Mouse (Mus musculus) bone marrow macrophage, adult 2 months (primary cell): ENCODE data around the gene S100a2. TPM values are rescaled to one million over a fixed set of nuclear protein-coding genes. Genes with fewer than 3 reads are reported as not detected.

ENCODE experiments used
- H3K27ac ChIP-seq: 2 replicates; pipeline ENCODE4 v1.5.1; 2012; ENCODE audit warnings: low read depth, low read length; ENCODE audit not compliant: insufficient read depth
- H3K4me1 ChIP-seq: 2 replicates; pipeline ENCODE4 v1.6.1; 2012; ENCODE audit warnings: low read length; ENCODE audit not compliant: control insufficient read depth, insufficient read depth
- H3K4me3 ChIP-seq: 2 replicates; pipeline ENCODE4 v1.5.1; 2012; ENCODE audit warnings: mild to moderate bottlenecking, low read length, moderate library complexity; ENCODE audit not compliant: insufficient read depth
- CTCF ChIP-seq: IDR thresholded peaks from 2 replicates; pipeline ENCODE4 v1.5.1; 2012; ENCODE audit warnings: low read depth, mild to moderate bottlenecking, low read length, moderate library complexity
- POLR2A ChIP-seq: IDR thresholded peaks from 2 replicates; pipeline ENCODE4 v1.6.1; 2012; ENCODE audit warnings: mild to moderate bottlenecking, low read depth, low read length, borderline replicate concordance
- polyA plus RNA-seq: library from polyadenylated mRNA; stranded (reverse); fragments of >200 nt; gene quantifications from 2 replicates; pipeline ENCODE4 v1.2.4, GENCODE M21; 2012; ENCODE audit not compliant: missing spikeins, insufficient read depth, insufficient read length

S100a2 gene
- polyA plus RNA-seq, result not detected in 2 replicates

DNA sequence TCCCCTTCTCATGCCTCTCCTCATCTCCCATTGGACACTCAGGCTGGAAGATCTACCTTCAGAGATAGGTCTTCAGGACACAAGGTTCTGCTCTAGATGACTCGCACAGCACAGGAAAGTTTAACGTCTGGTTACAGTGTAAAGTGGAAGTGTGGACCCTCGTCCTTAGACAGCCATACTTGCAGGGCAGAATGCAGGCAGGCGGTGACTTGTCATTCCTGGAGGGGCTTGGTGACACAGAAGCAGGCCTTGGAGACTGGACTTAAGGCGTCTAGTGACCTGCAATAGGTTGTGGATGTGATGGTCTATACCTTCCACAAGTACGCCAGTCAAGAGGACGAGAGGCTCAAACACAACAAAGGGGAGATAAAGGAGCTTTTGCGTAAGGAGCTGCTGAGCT is at the start of gene S100a2:
S100a2 (plus strand) TSS at position 301 of the 400 bp plus-strand sequence.
- Histone ChIP-seq H3K27ac (peak within 1 kb of the TSS; percentile 51), H3K4me3 (no peak within 1 kb of the TSS), H3K4me1 (peaks cover 53% of the 10 kb centered on the region)
- no peak for TF ChIP-seq POLR2A

DNA sequence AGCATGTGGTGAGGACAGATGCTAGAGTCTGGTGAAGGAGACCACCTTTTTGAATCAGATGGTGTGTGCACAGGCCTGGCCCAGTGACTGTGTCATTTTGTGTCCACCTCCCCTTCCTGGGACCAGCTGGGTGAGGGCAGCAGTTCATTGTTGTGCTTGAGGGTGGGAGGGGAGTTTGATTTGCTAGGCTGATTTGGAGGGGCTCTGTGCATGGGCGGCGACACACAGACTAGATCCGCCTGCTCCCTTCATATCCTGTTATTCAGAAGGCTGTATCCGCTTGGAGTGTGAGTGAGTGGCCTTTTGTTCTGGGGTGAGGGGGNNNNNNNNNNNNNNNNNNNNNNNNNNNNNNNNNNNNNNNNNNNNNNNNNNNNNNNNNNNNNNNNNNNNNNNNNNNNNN is 49.1 kb upstream of the S100a2 start:
- TF ChIP-seq POLR2A (no peak), CTCF (no peak)
- no peaks in the 10 kb centered on the region for H3K4me1 ChIP-seq
- no peak overlapping the region for H3K27ac ChIP-seq
- H3K4me3 ChIP-seq, result no peak overlapping the region

- no peak for TF ChIP-seq POLR2A
- TF ChIP-seq CTCF, result no peak
- no peak overlapping the region for H3K4me3 ChIP-seq
- H3K4me1 ChIP-seq, result peaks cover 9% of the 10 kb centered on the region
- H3K27ac ChIP-seq, result no peak overlapping the region
These were observed 40.2 kb upstream of the S100a2 start for GRCm38 (mm10) chr3:90549676-90550420.

DNA sequence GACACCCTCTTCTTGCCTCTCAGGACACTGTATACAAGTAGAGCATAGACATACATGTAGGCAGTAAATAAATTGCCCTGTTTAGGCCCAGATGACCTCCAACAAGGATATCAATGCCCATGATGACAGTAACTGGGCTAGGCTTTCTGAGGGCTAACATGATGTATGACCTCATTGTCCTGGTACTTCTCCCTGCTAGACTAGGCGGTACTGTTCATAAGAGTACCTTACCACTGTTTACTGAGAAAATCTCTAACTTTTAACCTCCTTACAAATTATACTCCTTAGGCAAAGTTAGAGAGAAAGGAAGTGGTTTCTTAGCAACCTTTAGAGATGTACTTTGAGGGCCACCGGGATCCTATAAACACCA is 39.6 kb upstream of the S100a2 start:
- TF ChIP-seq POLR2A, result no peak
- no peak for TF ChIP-seq CTCF
- Histone ChIP-seq H3K4me1 (peaks cover 9% of the 10 kb centered on the region), H3K27ac (no peak overlapping the region), H3K4me3 (no peak overlapping the region)

GRCm38 (mm10) chr3:90552231-90552630 is 37.8 kb upstream of the S100a2 start:
- no peak overlapping the region for H3K27ac ChIP-seq
- no peak for TF ChIP-seq POLR2A
- H3K4me1 ChIP-seq, result peaks cover 9% of the 10 kb centered on the region
- H3K4me3 ChIP-seq, result no peak overlapping the region

DNA sequence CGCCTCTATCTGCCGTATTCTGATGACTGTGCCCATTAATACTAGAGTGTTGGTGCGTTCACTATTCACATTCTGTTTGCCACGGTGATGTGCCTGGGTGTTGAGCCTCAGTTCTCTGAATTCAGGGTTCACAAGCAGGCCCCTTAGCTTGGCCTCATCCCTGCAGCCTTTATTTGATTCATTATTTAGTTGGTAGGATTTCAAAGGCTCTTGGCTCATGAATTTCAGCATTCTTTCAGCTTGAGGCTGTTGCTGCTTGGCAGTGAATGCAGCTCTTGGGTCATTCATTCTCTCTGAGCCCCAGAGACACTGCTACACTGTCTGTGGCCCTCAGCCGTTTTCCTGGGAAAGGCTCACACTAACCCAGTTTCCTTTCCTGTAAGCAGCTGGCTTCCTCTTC is 34.1 kb upstream of the S100a2 start:
- no peak overlapping the region for H3K27ac ChIP-seq
- no peak overlapping the region for H3K4me3 ChIP-seq
- TF ChIP-seq POLR2A, result no peak
- no peak for TF ChIP-seq CTCF
- H3K4me1 ChIP-seq, result no peaks in the 10 kb centered on the region

DNA sequence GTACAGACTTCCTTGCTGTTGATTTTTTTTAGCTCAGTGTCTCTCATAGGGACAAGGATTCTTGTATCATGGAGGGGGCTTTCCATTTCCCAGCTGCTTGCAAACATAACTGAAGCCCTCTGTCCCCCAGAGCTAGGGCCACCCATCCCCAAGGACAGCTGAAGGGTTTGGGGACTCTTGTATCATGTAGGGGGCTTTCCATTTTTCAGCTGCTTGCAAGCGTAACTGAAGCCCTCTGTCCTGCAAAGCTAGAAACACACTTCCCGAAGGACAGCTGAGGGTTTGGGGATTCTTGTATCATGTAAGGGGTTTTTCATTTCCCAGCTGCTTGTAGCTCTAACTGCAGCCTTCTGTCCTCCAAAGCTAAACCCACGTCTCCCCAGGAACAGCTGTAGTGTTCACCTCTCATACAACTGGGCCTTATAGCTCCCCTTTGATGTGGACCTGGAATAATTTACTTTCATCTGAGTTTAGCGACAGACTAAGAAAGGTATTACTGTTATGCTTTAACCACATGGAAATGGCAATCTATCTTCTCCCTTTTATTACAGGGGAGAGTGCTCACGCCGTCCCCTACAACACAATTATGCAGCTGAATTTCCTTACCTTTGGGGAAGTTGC is 29.9 kb upstream of the S100a2 start, which contains the start of gene S100a3:
S100a3 (plus strand) TSS at position 571 of the 621 bp plus-strand sequence.
- H3K27ac ChIP-seq, result no peak within 1 kb of the TSS
- no peaks in the 10 kb centered on the region for H3K4me1 ChIP-seq
- H3K4me3 ChIP-seq, result no peak within 1 kb of the TSS
- no peak for TF ChIP-seq CTCF
- TF ChIP-seq POLR2A, result no peak

DNA sequence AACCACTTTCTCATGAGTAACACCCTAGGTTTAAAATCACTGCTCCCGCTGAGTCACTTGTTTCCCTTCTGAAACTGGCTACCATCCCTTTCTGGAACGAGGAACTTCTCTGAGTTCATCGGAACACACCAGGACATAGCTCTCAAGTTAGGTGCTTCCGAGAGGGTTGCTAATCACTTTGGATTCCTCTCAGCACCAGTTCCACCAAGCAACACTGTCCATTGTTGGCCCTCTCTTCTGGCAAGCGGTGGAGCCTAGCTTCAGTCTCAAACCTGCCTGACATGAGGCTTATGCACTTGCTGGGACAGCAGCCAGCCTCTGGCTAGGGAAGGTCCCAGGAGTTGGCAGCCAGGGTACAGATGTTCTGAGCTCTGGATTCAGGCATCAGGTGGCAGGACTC is 15.4 kb upstream of the S100a2 start:
- Histone ChIP-seq H3K4me1 (peaks cover 4% of the 10 kb centered on the region; the same call in 1 of the 2 replicates), H3K4me3 (no peak overlapping the region), H3K27ac (no peak overlapping the region)
- no peak for TF ChIP-seq CTCF
- no peak for TF ChIP-seq POLR2A

- no peak for TF ChIP-seq CTCF
- TF ChIP-seq POLR2A, result no peak
- H3K27ac ChIP-seq, result no peak overlapping the region
- peaks cover 4% of the 10 kb centered on the region; the same call in 1 of the 2 replicates for H3K4me1 ChIP-seq
- no peak overlapping the region for H3K4me3 ChIP-seq
These were observed 14.7 kb upstream of the S100a2 start for GRCm38 (mm10) chr3:90575320-90575719.

- peaks cover 4% of the 10 kb centered on the region; the same call in 1 of the 2 replicates for H3K4me1 ChIP-seq
- H3K4me3 ChIP-seq, result no peak overlapping the region
- TF ChIP-seq CTCF (no peak), POLR2A (no peak)
- H3K27ac ChIP-seq, result no peak overlapping the region
These were observed 13.6 kb upstream of the S100a2 start for GRCm38 (mm10) chr3:90576351-90577001.
